Mouse (Mus musculus) spleen, adult 2 months (tissue): ENCODE results near the gene Ppara. TPM values are rescaled to one million over a fixed set of nuclear protein-coding genes. Genes with fewer than 3 reads are reported as not detected.

Source experiments
- DNase-seq, 2 experiments: peaks; one replicate each; pipeline versions ENCODE4 v3.0.0 to v3.0.0-alpha.2; 2012 to 2021; ENCODE audit warnings: low spot score in 2 of 2, low read depth in 1 of 2
- H3K27ac ChIP-seq: fragments of 200-500 bp; 2 replicates; pipeline ENCODE4 v1.5.1; 2012; ENCODE audit warnings: low read length, inconsistent platforms; ENCODE audit not compliant: insufficient read depth
- H3K27me3 ChIP-seq: fragments of 200-500 bp; 2 replicates; pipeline ENCODE4 v1.6.1; 2012; ENCODE audit warnings: mild to moderate bottlenecking, moderate library complexity, low read length, inconsistent platforms; ENCODE audit not compliant: control insufficient read depth, insufficient read depth
- H3K36me3 ChIP-seq: fragments of 200-500 bp; 2 replicates; pipeline ENCODE4 v1.6.1; 2012; ENCODE audit warnings: mild to moderate bottlenecking, low read length, inconsistent platforms; ENCODE audit not compliant: control insufficient read depth, insufficient read depth
- H3K4me1 ChIP-seq: fragments of 200-500 bp; 2 replicates; pipeline ENCODE4 v1.6.1; 2011; ENCODE audit warnings: inconsistent platforms; ENCODE audit not compliant: control insufficient read depth, insufficient read depth, insufficient read length
- H3K4me3 ChIP-seq: fragments of 200-500 bp; 2 replicates; pipeline ENCODE4 v1.5.1; 2011; ENCODE audit warnings: mild to moderate bottlenecking, inconsistent platforms; ENCODE audit not compliant: insufficient read depth, insufficient read length; ENCODE audit errors: extremely low read depth
- CTCF ChIP-seq: fragments of 200-500 bp; IDR thresholded peaks from 2 replicates; pipeline ENCODE4 v1.5.1; 2011; ENCODE audit warnings: mild to moderate bottlenecking, inconsistent platforms; ENCODE audit not compliant: insufficient read depth, insufficient read length, insufficient replicate concordance; ENCODE audit errors: extremely low read depth
- POLR2A ChIP-seq: fragments of 200-500 bp; IDR thresholded peaks from 2 replicates; pipeline ENCODE4 v1.6.1; 2011; ENCODE audit warnings: low read depth, low read length, inconsistent platforms
- WGBS: fragments of 180-500 bp; shearing (Covaris S2); methylation state at CpG from one replicate; pipeline ENCODE4 v1.1.7; 2018; 5-methylcytosine and 5-hydroxymethylcytosine counted together
- polyA plus RNA-seq: library from polyadenylated mRNA; depleted of rRNA; stranded (reverse); fragments of >200 nt; gene quantifications from 2 replicates; pipeline ENCODE4 v1.2.3, GENCODE M21; 2012

Gene Ppara
- polyA plus RNA-seq, 1 experiment = 0.06 TPM

- Histone ChIP-seq H3K36me3 (no peaks in the 10 kb centered on the region), H3K27ac (no peak overlapping the region), H3K4me3 (no peak overlapping the region), H3K27me3 (no peaks in the 10 kb centered on the region), H3K4me1 (no peaks in the 10 kb centered on the region)
- WGBS = 5% methylated on average over 7 of the region's 7 CpGs
- peak; percentile 35 to 78 for DNase-seq
- peak; percentile 91; the same call in 1 of the 2 replicates for TF ChIP-seq CTCF
- TF ChIP-seq POLR2A = no peak
Observed at GRCm38 (mm10) chr15:85716045-85716444, 18.7 kb upstream of the Ppara start.

- 73% methylated on average over 5 of the region's 5 CpGs for WGBS
- Histone ChIP-seq H3K4me1 (no peaks in the 10 kb centered on the region), H3K36me3 (no peaks in the 10 kb centered on the region), H3K27ac (no peak overlapping the region), H3K27me3 (no peaks in the 10 kb centered on the region), H3K4me3 (no peak overlapping the region)
- DNase-seq = no peak
- TF ChIP-seq CTCF (no peak), POLR2A (no peak)
Observed at GRCm38 (mm10) chr15:85716591-85716990, 18.2 kb upstream of the Ppara start.

GRCm38 (mm10) chr15:85717008-85717407 lies 17.8 kb upstream of the Ppara start:
- no peak for DNase-seq
- Histone ChIP-seq H3K27me3 (no peaks in the 10 kb centered on the region), H3K36me3 (no peaks in the 10 kb centered on the region), H3K4me3 (no peak overlapping the region), H3K4me1 (no peaks in the 10 kb centered on the region), H3K27ac (no peak overlapping the region)
- 82% methylated on average over 4 of the region's 4 CpGs for WGBS
- no peak for TF ChIP-seq CTCF

- Histone ChIP-seq H3K36me3 (no peaks in the 10 kb centered on the region), H3K27ac (no peak overlapping the region), H3K4me1 (no peaks in the 10 kb centered on the region), H3K4me3 (no peak overlapping the region), H3K27me3 (no peaks in the 10 kb centered on the region)
- no peak for DNase-seq
- WGBS = 77% methylated on average over 2 of the region's 2 CpGs
- TF ChIP-seq POLR2A (no peak), CTCF (no peak)
Observed at GRCm38 (mm10) chr15:85717800-85718199, 17.0 kb upstream of the Ppara start.

GRCm38 (mm10) chr15:85719017-85719416 lies 15.8 kb upstream of the Ppara start:
- TF ChIP-seq POLR2A (no peak), CTCF (no peak)
- no peak overlapping the region for H3K27ac ChIP-seq
- no peaks in the 10 kb centered on the region for H3K27me3 ChIP-seq
- 52% methylated on average over 7 of the region's 7 CpGs for WGBS
- no peaks in the 10 kb centered on the region for H3K36me3 ChIP-seq
- no peaks in the 10 kb centered on the region for H3K4me1 ChIP-seq
- no peak for DNase-seq
- H3K4me3 ChIP-seq = no peak overlapping the region

- Histone ChIP-seq H3K4me1 (no peaks in the 10 kb centered on the region), H3K27ac (no peak overlapping the region), H3K36me3 (no peaks in the 10 kb centered on the region), H3K4me3 (no peak overlapping the region), H3K27me3 (no peaks in the 10 kb centered on the region)
- TF ChIP-seq POLR2A = no peak
- no peak for TF ChIP-seq CTCF
- no peak for DNase-seq
- 77% methylated on average over 6 of the region's 6 CpGs for WGBS
Observed at GRCm38 (mm10) chr15:85720366-85720841, 14.4 kb upstream of the Ppara start.

GRCm38 (mm10) chr15:85724271-85725165 lies 10.3 kb upstream of the Ppara start:
- H3K36me3 ChIP-seq = no peaks in the 10 kb centered on the region
- H3K27me3 ChIP-seq = no peaks in the 10 kb centered on the region
- TF ChIP-seq CTCF (no peak), POLR2A (no peak)
- 60% methylated on average over 11 of the region's 11 CpGs for WGBS
- H3K4me1 ChIP-seq = no peaks in the 10 kb centered on the region
- no peak overlapping the region for H3K4me3 ChIP-seq
- no peak overlapping the region for H3K27ac ChIP-seq
- DNase-seq = no peak
